Mouse (Mus musculus): ENCODE measurements at regions not wholly inside any gene's neighbourhood (a gene's known extent, or its start where the extent isn't known, plus 50 kb on each side); places are given as distances from the start of the nearest gene placed in this dataset.
"Not testable (repeated sequence)": the region's sequence is repeated elsewhere in the genome, so short reads cannot be mapped to it uniquely, and the experiment has no call there.

DNA sequence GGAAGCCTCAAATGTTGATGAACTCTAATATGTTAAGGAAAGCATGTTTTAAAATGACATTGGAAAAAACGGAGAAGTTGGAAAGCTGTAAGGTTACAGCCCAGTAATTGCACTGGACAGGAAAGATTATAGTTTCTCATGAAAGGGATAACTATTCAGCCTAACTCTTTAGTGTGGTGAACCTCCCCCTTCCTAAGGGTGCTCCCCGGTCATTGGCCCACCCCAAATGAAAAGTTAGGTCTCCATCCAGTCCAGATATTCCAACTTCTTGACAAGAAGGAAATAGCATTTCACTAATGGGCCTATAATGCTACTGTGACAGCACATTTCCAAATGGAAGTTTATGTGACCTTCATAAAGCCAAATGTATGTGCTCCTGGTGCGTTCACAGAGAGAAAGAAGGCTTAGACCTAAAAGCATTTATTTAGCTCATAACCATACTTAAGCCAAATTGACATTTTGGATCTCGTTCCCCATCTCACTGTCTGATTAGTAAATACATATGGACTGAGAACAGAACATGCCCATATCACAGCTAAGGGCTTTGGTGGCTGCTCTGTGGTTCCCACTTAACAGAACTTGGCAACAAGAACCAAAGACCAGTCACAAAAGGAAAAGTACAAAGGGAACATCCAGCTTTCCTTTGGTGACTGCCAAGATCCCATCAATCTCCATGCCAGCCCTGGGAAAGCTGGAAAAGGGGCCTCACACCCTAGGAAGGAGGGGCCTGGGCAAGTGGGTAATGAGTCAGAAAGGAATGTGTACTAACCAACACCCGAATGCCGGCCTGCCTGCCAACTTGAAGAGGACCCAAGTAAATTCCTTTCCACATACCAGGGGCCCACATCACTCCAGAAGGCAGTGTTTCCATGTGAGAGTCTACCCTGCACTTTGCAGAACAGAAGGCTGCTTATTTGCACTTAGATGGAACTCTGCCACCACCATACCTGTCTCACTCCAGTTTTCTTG is 155.1 kb upstream of the Chst7 start:
- peak; percentile 13 for DNase-seq (ENCODE audit: low read depth, low spot score)

DNA sequence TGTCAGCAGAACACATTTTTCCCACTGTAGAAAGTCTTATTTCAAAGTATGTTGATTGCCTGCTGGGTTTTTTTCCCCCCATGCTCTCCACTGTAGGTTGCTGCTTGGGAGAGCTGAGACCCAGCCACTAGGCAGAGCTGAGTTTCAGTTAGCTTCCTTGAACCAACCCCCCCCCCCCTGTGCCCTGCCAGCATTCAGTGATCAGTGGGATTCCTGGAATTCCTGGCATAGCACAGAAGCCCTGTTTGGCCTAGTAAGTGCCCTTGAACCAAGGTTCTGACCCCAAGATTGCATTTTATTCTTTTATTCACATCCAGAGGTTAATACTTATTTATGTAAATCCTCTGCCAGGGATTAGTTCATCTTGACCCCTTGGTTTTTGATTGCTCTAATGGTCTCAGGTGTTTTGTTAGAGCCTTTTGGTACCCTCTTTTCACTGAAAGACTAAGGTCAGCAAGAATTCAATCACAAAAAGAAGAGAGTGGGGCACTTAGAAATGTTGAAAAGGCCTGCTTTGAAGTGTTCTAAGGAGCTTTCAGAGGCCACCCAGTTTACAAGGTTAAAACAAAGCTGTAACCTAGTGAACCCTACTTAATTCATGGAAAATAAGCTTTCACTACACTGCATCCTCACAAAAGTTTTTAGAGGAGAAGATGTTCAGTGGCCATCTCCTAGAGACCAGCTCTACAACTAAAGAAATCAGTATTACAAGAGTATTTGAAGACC is 152.6 kb upstream of the Chst7 start:
- DNase-seq (ENCODE audit: low read depth, low spot score): peak; percentile 93

DNA sequence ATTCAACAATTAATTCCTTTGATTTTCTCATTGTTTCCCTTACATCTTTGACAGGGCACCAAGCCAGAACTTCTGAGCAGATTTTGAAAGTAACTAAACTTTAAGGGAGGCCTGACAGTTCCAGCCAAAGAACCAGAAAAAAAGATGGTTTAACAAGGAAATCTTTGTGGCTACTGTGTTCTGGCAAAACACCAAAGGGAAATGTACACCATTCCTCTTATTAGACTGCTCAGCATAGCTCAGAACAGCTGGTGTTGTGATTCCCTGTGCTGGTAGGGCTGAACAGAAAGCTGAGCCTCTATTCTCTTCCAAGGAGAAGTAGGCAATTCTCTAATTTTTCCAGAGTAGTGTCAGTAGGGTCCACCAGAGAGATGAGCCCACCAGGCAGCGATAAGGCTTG is 142.4 kb upstream of the Chst7 start:
- DNase-seq (ENCODE audit: low read depth, low spot score): no peak

DNA sequence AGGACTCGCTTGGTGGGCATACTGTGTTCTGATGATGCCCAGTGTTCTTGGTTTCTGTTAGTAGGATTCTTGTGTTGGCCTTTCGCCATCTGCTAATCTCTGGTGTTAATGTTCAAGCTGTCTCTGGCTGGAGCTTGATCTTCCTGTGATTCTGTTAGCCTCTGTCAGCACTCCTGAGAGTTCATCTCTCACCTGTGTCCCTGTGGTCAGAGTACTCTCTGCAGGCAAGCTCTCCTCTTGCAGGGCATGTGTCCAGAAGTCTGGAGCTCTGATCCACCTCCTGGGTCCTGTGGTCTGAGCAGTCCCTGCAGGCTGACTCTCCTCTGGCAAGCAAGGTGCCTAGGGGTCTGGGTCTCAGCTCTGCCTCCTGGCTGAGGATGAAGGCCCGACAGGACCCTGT is 130.0 kb upstream of the Chst7 start:
- not testable (repeated sequence) for DNase-seq (ENCODE audit: low read depth, low spot score)

DNA sequence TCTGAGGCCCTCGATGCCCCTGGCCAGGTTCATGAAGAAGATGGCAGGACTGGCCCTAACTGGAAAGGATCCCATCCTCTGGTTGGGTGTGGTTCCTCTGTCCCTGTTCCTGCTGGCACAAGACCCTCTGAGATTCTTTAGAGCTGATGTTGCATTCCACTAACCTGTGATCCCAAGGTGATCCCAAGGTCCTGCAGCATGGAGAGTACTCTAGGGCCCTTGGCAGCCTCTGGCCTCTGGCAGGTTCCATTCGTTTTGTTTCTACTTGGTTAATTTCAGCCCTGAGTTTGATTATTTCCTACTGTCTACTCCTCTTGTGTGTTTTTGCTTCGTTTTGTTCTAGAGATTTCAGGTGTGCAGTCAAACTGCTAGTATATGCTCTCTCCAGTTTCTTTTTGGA is 129.5 kb upstream of the Chst7 start:
- DNase-seq (ENCODE audit: low read depth, low spot score): no peak

DNA sequence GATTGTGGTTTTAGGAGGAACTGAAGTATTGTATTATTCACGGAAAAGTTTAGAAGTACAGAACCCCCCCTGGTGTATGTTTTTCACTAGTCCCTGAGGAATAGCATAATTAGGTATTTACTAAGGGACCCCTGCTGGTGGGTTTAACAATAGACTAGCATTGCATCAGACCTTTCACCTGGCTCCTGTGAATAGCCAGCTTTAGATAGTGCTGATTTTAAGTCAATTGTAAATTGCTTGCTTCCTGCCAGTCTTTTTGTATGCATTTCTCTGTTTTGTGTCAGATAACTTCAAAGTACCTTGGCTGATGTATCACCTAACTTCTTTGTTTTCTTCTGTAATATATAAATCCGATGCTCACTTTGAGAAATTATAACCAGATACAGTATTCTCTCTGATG is 116.1 kb upstream of the Chst7 start:
- peak; percentile 82 for DNase-seq (ENCODE audit: low read depth, low spot score)
